Mouse (Mus musculus) heart, embryonic 16.5 days (tissue): Measurements from ENCODE around the gene Ptrh2. TPM values are rescaled to one million over a fixed set of nuclear protein-coding genes. Genes with fewer than 3 reads are reported as not detected.

Experiments
- ATAC-seq: fragments of 200-750 bp; cut with Nextera tagmentation; replicated peaks from 2 replicates; pipeline ENCODE4 v1.8.0; 2017; ENCODE audit warnings: moderate number of reproducible peaks; ENCODE audit not compliant: insufficient read depth, low FRiP score; ENCODE audit errors: extremely low read depth
- H3K27ac ChIP-seq: fragments of 300-500 bp; sonication (generic); 2 replicates; pipeline ENCODE4 v1.5.1; 2014; ENCODE audit warnings: mild to moderate bottlenecking, low read length, control low read depth, moderate library complexity
- H3K27me3 ChIP-seq: fragments of 300-500 bp; sonication (generic); 2 replicates; pipeline ENCODE4 v1.6.1; 2014; ENCODE audit warnings: low read length, mixed read lengths; ENCODE audit not compliant: control insufficient read depth, insufficient read depth
- H3K36me3 ChIP-seq: fragments of 300-500 bp; sonication (generic); 2 replicates; pipeline ENCODE4 v1.6.1; 2014; ENCODE audit not compliant: control insufficient read depth, insufficient read depth
- H3K4me1 ChIP-seq: fragments of 300-500 bp; sonication (generic); 2 replicates; pipeline ENCODE4 v1.6.1; 2014; ENCODE audit warnings: low read length, mixed read lengths; ENCODE audit not compliant: control insufficient read depth, insufficient read depth
- H3K4me2 ChIP-seq: fragments of 300-500 bp; sonication (generic); 2 replicates; pipeline ENCODE4 v1.6.1; 2014; ENCODE audit warnings: low read depth, mild to moderate bottlenecking, control low read depth, low read length
- H3K4me3 ChIP-seq: fragments of 300-500 bp; sonication (generic); 2 replicates; pipeline ENCODE4 v1.5.1; 2014; ENCODE audit warnings: mild to moderate bottlenecking, control low read depth, low read length
- H3K9ac ChIP-seq: fragments of 300-500 bp; sonication (generic); 2 replicates; pipeline ENCODE4 v1.6.1; 2014; ENCODE audit warnings: low read length, control low read depth
- H3K9me3 ChIP-seq: fragments of 300-500 bp; sonication (generic); replicated peaks from 2 replicates; pipeline ENCODE4 v1.6.1; 2016; ENCODE audit warnings: low read length; ENCODE audit not compliant: control insufficient read depth
- WGBS: fragments of 180-500 bp; shearing (Covaris S2); extraction: QIAGEN DNeasy Blood & Tissue Kit; methylation state at CpG from one replicate; pipeline ENCODE4 v1.1.7; 2014; 5-methylcytosine and 5-hydroxymethylcytosine counted together
- polyA plus RNA-seq: library from polyadenylated mRNA; unstranded; fragments of >200 nt; fragmentation: Nextera tagmentation; extraction: Ambion mirVana; gene quantifications from 2 replicates; pipeline ENCODE4 v1.2.1, GENCODE M21; 2015

Gene Ptrh2
- polyA plus RNA-seq, 1 experiment from 2014 or later = 19.8 TPM

DNA sequence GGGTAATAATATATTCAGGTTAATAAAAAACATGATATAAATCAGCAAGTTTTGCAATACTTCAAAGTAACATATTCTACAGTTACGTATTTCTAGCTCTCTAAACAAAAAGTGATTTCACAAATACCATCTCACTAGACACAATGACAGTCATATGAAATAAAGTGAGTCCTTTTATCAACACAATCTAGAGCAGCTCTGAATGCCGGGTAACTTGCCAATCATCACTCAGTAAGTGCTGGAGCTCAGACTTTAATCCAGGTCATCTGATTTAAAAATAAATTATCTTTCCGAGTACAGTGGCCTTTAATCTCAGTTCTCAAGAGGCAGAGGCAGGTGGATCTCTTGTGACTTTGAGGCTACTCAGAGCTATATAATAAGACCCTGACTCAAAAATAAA, 2.4 kb upstream of the Ptrh2 start:
- Histone ChIP-seq H3K27me3 (no peaks in the 10 kb centered on the region), H3K9me3 (no peaks in the 10 kb centered on the region), H3K27ac (no peak overlapping the region), H3K4me2 (no peak overlapping the region), H3K4me3 (no peak overlapping the region), H3K4me1 (peaks cover 27% of the 10 kb centered on the region), H3K36me3 (no peaks in the 10 kb centered on the region), H3K9ac (no peak overlapping the region)
- no peak for ATAC-seq
- 74% methylated on average over 3 of the region's 3 CpGs for WGBS

DNA sequence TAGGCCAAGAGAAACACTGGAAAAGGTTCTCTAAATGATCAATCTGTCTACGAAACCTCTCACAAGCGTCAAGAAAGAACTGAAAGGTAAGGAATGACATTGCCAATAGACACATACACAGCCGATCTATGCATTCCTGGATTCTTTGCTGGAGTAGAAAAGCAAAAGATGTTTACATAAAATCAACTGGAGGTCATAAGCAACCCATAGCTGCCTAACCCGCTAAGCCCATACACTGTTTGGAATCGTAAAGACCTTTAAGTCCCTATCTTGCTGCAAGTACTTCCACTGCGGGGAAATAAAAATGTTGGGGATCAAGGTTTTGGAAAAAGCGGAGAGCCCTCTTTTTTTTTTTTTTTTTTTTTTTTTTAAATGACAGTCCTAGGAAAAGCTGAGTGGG, 924 bp upstream of the Ptrh2 start:
- H3K4me2 ChIP-seq = peak overlapping the region; percentile 88
- ATAC-seq = no peak
- peaks cover 2% of the 10 kb centered on the region; the same call in 1 of the 2 replicates for H3K36me3 ChIP-seq
- H3K27ac ChIP-seq = no peak overlapping the region; the same call in 1 of the 2 replicates
- peak overlapping the region; percentile 86 for H3K9ac ChIP-seq
- peaks cover 27% of the 10 kb centered on the region for H3K4me1 ChIP-seq
- no peaks in the 10 kb centered on the region for H3K9me3 ChIP-seq
- 27% methylated on average over 7 of the region's 7 CpGs for WGBS
- H3K4me3 ChIP-seq = peak overlapping the region; percentile 84
- no peaks in the 10 kb centered on the region for H3K27me3 ChIP-seq

DNA sequence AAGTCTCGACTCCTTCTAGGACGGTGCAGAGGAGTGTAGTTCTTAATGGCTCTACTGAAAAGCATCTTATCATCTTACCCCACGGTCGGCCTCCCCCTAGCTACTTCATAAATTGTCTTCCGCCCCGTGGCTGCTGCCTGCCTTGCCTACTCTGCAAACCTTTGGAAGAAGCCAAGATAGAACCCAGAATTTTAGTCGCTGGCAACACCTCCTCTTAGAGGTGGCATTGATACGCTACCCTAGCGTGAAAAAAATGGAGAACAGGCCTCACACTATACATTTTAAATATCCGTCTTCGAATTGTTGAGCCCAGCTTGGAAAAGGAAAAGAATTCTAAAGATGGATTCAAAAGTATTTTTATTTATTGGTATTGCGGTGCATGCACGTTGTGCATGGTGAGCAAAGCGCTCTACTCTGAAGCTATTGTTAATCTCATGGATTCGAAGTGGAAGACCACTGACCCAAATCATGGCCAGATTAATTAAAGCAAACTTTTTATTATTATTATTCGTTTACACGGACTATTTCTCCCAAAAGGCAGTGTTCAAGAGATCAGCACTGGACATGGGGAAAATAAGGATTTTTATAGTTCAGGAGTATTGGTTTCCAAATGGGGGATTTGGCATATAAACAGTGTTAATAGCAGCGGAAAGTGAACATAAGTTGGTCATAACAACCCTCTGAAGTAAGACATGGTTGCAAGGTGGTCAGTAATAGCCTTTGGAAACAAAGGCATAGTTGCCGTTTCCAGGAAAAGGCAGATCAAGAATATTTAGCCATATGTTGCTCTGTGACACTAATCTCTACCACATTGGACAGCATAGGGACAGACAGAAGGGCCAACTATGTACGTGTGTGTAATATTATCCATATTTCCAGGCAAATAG, 584 bp downstream of the Ptrh2 start:
- peak overlapping the region; percentile 88 for H3K4me2 ChIP-seq
- no peaks in the 10 kb centered on the region for H3K27me3 ChIP-seq
- H3K9me3 ChIP-seq = no peaks in the 10 kb centered on the region
- H3K4me1 ChIP-seq = peaks cover 27% of the 10 kb centered on the region
- peak overlapping the region; percentile 89 for H3K27ac ChIP-seq
- peak overlapping the region; percentile 84 for H3K4me3 ChIP-seq
- 6% methylated on average over 20 of the region's 20 CpGs for WGBS
- peak overlapping the region; percentile 86 for H3K9ac ChIP-seq
- peaks cover 2% of the 10 kb centered on the region; the same call in 1 of the 2 replicates for H3K36me3 ChIP-seq
- ATAC-seq = no peak

DNA sequence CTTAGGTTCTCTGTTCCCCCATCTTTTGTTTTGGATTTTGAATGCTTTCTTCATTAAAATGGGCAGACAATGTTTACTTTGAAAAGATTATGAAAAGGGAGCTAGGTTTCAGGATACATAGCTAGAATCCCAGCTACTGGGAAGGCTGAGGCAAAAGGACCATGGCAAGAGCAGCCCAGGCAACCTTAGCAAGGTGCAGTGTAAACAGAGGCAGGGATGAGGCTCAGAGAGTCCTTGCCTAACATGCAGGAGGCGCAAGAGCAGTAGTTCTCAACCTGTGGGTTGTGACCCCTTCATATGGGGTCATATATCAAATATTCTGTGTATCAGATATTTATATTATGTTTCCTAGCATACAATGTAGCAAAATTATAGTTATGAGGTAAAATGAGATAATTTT, 1.6 kb downstream of the Ptrh2 start:
- Histone ChIP-seq H3K9ac (no peak overlapping the region), H3K4me1 (peaks cover 27% of the 10 kb centered on the region), H3K36me3 (peaks cover 3% of the 10 kb centered on the region; the same call in 1 of the 2 replicates), H3K27ac (no peak overlapping the region), H3K9me3 (no peaks in the 10 kb centered on the region), H3K4me2 (peak overlapping the region; percentile 88; the same call in 1 of the 2 replicates), H3K4me3 (no peak overlapping the region; the same call in 1 of the 2 replicates), H3K27me3 (no peaks in the 10 kb centered on the region)
- whole genome bisulfite sequencing = 81% methylated on average over 1 of the region's 1 CpGs
- no peak for ATAC-seq

DNA sequence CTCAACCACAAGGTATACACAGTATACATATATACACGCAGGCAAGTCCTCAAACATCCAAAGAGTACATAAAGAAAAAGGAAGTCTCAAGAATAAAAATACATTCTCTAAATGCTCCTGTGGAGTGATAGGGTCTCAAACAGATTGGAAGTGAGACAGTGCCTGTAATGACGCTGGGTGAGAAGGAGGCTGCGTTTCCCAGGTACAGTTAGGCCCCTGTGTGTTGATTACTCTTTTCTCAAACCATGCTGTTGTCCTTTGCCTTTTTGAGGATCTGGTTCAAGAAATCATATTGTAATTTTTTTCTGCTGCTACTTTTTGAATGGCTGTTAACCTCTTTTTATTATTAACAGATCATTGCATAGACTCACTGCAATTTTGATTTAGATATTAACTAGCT, 6.6 kb downstream of the Ptrh2 start:
- Histone ChIP-seq H3K4me1 (peaks cover 5% of the 10 kb centered on the region), H3K27ac (no peak overlapping the region), H3K9me3 (no peaks in the 10 kb centered on the region), H3K36me3 (peaks cover 25% of the 10 kb centered on the region), H3K4me2 (no peak overlapping the region), H3K4me3 (no peak overlapping the region), H3K27me3 (no peaks in the 10 kb centered on the region), H3K9ac (no peak overlapping the region)
- no peak for ATAC-seq
- WGBS = 96% methylated on average over 3 of the region's 3 CpGs

DNA sequence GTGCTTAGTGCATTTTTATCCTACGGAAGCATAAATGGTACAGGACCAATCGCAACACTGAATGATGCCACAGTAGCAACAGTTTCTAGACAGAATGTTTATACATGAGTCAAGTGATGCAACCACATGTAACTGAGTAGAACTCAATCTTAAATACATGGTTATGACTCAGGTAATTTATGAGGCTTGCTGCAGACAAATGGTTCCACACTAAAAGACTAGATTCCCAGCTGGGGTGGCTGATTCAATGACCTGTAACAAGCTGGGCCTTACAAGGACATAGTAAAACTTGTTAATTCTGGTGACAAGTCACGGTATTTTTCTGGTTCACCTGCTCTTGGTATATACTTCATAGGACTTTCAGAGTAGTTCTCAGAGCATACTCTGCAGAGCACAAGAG, 7.7 kb downstream of the Ptrh2 start:
- Histone ChIP-seq H3K4me3 (no peak overlapping the region), H3K27me3 (no peaks in the 10 kb centered on the region), H3K9me3 (no peaks in the 10 kb centered on the region), H3K9ac (no peak overlapping the region), H3K36me3 (peaks cover 28% of the 10 kb centered on the region), H3K4me1 (no peaks in the 10 kb centered on the region), H3K27ac (no peak overlapping the region), H3K4me2 (no peak overlapping the region)
- no peak for ATAC-seq
- WGBS = 89% methylated on average over 3 of the region's 3 CpGs

DNA sequence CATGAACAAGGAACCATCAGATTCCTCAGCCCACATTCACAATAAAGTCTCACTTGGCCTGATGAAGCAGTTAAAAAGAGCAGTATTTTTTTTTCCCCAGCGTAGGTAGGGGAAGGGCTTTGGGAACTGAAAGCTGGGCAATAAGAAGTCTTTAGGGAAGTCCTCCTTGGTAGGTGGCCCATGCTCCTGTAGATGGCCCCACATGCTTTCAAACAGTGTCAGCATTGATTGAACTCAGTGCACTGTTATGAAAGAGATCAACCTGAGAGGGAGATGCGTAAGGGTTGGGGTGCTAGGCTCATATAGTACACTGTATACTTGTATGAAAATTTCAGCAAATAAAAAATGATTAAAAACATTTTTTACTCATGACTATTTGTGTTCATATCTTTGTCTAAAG, 8.2 kb downstream of the Ptrh2 start:
- Histone ChIP-seq H3K36me3 (peaks cover 32% of the 10 kb centered on the region), H3K4me1 (no peaks in the 10 kb centered on the region)

DNA sequence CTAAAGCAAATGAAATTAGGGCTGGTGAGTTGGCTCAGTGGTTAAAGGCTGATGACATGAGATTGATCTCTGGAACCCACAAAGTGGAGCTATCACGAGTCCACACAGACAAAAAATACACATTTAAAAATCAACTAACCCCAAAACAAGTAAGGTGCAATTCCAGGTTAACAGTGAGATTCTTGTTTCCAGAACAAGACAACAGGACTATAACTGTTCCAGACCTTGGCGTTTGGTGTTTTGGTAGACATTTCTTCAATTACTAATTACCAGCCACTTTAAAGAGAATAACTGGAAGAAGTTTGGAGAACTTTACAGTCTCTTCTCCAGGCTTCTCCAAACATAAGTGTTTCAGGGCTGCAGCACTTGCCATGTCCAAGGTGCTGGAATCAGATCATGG, 8.8 kb downstream of the Ptrh2 start:
- Histone ChIP-seq H3K27ac (no peak overlapping the region), H3K9me3 (no peaks in the 10 kb centered on the region), H3K27me3 (no peaks in the 10 kb centered on the region), H3K4me2 (no peak overlapping the region), H3K9ac (no peak overlapping the region), H3K4me3 (no peak overlapping the region), H3K36me3 (peaks cover 34% of the 10 kb centered on the region), H3K4me1 (no peaks in the 10 kb centered on the region)
- no peak for ATAC-seq
- WGBS = 85% methylated on average over 2 of the region's 2 CpGs

More for the DNA sequence above, 8.2 kb downstream of the Ptrh2 start:
- Histone ChIP-seq H3K4me2 (no peak overlapping the region), H3K4me3 (no peak overlapping the region), H3K9ac (no peak overlapping the region), H3K27ac (no peak overlapping the region), H3K27me3 (no peaks in the 10 kb centered on the region), H3K9me3 (no peaks in the 10 kb centered on the region)
- WGBS = 88% methylated on average over 2 of the region's 2 CpGs
- ATAC-seq = no peak

DNA sequence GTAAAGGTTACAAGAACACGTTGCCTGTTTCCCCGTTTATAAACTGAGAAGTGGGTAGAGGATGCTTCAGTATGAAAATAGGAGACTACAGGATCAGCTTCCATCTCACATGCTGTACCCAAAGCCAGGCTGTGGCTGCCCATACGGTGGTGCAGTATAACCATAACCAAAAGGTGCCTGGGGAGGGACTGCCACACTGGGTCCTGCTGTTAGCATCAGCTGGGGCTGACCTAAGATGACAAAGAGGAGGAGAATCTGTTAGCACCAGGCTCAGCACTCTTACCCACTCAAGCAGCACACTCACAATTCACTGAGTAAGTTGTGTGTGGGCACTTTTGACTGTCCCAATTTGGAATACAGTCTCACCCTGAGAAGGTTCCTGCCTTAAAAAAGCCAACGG, 11.7 kb downstream of the Ptrh2 start:
- peaks cover 48% of the 10 kb centered on the region for H3K36me3 ChIP-seq
- no peaks in the 10 kb centered on the region for H3K4me1 ChIP-seq
- no peaks in the 10 kb centered on the region for H3K9me3 ChIP-seq
- no peak overlapping the region for H3K27ac ChIP-seq
- ATAC-seq = no peak
- H3K27me3 ChIP-seq = no peaks in the 10 kb centered on the region
- no peak overlapping the region for H3K4me3 ChIP-seq
- H3K4me2 ChIP-seq = no peak overlapping the region
- 73% methylated on average over 4 of the region's 4 CpGs for WGBS
- H3K9ac ChIP-seq = no peak overlapping the region
